Mouse (Mus musculus) spleen, postnatal 10 days (tissue): ENCODE measurements around the gene Sorcs3.

Source experiments
- DNase-seq, 2 experiments: peaks; one replicate each; pipeline ENCODE4 v3.0.0; 2021 to 2022; ENCODE audit warnings: low spot score in 2 of 2

The Sorcs3 gene

GRCm38 (mm10) chr19:48524527-48525214 is 318.8 kb downstream of the Sorcs3 start:
- DNase-seq = no peak

DNA sequence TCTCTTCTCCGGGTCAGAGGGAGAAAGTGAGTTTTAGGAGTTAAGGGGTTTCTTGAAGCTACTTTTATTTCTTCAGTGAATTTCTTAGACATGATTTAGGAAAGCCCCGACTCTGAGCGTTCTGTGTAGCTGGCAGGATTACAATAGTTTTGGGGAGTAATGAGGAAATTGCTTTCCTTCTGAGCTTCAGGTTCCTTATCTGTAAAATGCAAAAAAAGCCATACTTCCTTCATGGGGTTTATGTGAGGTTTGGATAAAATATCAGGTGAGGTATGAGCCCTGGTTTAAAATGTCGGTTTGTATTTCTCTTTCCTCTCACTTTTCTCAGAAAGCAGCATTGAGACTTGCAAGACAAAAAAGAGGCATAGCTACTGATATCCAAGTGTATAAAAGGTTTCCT is 327.8 kb downstream of the Sorcs3 start:
- DNase-seq = no peak

DNA sequence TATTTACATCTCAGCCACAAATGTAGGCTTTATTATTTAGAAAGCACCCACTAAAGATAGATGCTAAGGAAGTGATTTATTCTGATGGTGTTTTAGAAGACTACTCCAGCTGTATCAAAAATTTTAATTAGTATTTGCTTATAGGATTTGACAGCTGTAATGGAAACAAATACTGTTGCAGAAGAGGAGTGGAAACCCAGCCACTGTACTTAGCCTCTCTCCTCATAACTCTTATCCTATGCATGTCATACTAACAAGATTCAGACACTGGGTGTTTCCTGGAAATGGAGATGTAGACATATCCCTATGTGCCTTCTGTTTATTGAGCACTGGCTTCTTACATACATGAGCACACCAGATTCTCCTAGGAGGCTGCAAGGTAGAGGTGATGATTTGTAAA is 338.5 kb downstream of the Sorcs3 start:
- DNase-seq = no peak

DNA sequence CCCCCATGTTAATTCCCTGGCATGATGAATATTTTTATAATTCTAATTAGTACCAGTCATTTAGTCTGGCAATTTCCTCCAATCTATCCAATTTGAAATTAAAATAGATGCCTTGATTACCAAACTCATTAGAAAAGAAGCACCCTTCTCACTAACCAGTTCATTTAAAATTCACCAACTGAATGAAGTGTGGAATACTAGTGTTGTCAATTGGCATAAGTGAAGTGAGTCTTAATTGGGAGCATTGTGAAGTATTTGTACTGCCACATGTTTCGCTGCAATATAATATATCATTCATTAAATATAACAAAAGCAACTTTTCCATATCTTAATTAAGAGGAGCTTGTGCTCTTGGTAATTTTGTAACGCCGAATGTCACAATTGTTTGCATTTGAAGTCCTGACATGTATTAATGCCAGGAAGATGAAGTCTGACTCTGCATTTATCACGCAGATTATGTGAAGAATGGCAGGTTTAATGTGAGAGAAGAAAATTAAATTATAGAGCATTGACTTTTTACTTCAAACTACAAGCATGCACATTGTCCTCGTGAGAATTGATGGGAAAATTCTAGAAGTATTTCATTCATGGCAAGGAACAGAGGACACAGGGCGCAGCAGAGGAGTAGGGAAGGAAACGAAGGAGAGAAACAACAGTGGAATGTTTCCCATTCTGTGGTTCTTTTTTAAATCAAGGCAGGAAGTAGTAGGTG is 339.8 kb downstream of the Sorcs3 start:
- DNase-seq = no peak

DNA sequence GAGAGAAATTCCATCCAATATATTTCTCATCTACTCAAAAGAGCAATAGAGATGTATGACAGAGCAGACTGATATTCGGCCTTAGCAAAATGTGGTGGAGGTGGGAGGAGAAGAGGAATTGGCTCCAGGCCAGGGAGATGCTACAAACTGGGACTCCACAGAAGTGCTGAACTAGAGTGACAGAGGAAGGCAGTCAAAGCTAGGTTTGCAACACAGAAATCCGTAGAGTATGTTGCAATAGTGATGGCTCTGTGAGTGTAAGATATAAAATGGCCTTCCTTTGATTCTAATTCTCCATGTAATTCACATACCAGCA is 340.3 kb downstream of the Sorcs3 start:
- no peak for DNase-seq

DNA sequence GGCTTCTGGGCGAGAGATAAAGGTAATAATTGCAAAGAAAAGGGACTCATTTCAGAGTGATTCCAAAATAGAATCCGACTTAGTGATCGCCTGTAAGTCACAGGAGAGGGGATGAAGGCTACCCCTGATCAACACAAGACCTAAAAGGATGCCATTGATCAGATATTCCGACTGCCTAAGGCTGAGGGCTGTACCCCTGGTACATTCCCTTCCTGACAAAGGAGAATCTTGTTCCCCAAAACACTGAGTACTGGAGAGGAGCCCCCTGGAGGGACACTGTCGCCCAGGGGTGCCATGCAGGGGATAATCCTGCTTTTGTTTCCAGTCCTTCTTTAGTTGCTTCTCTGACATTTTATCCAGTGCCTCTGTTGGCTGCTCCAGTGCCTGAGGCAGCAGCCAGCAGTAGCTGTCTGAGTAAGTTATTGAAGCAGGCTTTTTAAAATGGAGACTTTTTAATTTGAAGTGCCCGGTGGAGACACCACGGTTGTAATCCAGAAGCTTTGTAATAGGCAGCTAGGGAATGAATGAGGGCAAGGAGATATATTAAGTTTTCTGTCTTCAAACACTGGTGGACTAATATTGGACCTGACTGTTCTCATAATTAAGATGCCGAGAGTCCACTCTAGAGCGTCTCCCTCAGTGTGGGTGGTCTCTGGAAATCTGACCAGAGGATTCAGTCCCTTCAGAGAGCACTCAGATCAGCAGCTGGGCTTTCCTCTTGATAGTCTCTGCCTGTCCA is 342.5 kb downstream of the Sorcs3 start:
- DNase-seq = no peak

GRCm38 (mm10) chr19:48559432-48559831 is 353.6 kb downstream of the Sorcs3 start:
- no peak for DNase-seq

DNA sequence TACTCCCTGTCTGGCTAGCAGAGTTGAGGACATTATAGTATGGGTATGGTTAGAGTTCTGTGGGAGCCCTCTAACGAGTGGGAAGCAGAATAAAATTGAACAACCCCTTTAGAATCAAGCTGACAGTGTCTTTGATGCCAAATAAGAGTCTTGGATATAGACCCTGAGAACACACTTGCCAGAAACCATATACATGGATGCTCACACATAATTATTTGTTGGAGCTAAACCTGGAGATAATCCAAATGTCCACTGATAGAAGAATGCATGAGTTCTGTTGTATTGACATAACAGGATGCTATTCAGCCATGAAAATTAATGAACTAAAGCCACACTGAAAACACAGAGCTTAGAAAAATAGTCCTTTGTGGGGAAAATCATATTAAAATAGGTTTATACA is 369.9 kb downstream of the Sorcs3 start:
- no peak for DNase-seq

DNA sequence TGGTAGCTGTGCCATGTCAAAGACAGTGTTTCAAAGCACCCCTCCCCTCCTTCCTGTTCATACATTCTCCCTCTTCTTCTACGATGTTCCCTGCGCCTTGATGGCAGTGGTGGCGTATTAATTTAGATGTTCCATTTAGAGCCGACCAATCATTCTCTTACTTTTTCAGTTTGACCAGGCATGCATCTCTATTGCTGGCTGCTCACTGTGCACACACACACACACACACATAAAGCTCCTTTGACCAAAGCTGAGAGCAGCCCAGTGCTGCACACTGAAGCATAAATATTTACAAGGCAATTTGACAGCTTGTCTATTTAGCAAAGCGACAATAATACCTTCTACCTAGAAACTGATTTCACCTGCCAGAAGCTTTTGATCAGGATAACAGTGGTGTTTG is 371.3 kb downstream of the Sorcs3 start:
- DNase-seq = no peak

GRCm38 (mm10) chr19:48584938-48585560 is 379.2 kb downstream of the Sorcs3 start:
- no peak for DNase-seq

- DNase-seq = no peak
These were observed 411.1 kb downstream of the Sorcs3 start for GRCm38 (mm10) chr19:48616951-48617350.

GRCm38 (mm10) chr19:48630671-48631327 is 425.0 kb downstream of the Sorcs3 start:
- DNase-seq = no peak

- DNase-seq = no peak
These were observed 436.7 kb downstream of the Sorcs3 start for GRCm38 (mm10) chr19:48642566-48642965.

GRCm38 (mm10) chr19:48649941-48650340 is 444.1 kb downstream of the Sorcs3 start:
- DNase-seq = no peak

GRCm38 (mm10) chr19:48651617-48652016 is 445.8 kb downstream of the Sorcs3 start:
- no peak for DNase-seq

DNA sequence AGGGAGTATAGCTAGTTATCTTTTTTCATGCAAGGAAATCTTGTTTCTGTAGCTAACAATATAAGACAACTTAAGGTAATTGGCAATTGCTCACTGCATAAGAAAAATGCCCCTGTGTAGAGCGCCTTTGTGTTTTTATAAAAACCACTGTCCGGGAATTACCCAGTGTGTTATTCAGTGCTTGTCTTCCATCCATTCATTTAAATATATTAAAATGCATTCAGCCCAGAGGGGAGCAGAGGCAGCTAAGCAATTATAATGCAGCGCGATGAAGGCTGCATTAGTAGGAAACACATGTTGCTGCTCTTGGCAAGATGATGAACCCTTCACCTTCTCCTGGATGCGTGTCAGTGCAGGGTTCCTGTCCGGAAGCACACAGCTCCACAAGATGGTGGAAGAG is 454.4 kb downstream of the Sorcs3 start:
- no peak for DNase-seq

GRCm38 (mm10) chr19:48679896-48680295 is 474.1 kb downstream of the Sorcs3 start:
- no peak for DNase-seq

DNA sequence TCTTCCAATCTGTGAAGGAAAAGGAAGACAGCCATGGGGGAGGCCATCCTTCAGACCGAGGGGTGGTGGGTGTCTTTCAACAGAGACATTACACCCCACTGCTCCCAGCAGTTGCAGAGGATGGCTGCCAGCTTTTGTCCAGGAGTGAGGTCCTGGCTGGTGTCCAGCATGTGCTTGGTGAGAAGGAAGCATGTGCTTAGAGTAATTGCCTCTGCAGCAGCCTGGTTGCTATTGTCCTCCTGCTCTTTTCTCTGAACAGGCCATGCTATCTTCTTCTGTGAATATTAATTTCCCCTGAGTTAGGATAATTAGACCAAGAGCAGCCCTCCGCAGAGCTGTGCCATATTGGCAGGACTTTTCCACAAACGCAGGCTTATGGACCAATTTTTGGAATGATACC is 476.7 kb downstream of the Sorcs3 start:
- DNase-seq = no peak

GRCm38 (mm10) chr19:48686369-48686768 is 480.5 kb downstream of the Sorcs3 start:
- DNase-seq = no peak

DNA sequence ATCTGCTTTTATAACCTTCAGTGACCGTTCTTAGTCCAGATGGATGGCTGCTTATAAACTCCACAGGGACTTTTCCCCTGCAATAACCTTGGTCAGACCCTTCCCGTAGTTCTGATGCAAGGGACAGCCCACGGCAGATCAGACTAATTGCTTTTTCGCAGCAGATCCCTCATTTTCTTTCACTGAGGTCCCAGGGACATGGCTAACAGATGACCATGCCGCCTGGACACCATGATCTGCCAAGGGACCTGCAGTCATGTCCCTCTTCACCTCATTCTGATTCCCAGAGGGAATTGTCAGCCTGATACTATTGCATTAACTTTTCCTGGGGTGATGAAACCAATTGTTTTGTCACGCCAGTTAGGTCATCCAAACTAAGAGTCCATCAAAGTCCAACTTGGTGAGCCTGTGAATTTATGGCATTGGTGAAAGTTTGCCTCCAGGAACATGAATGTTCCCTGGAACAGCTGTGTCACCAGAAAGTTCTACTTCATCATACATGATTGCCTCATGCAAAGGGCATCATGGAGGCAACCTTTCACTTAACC is 494.4 kb downstream of the Sorcs3 start:
- no peak for DNase-seq

- DNase-seq = no peak
These were observed 497.9 kb downstream of the Sorcs3 start for GRCm38 (mm10) chr19:48703763-48704162.
